Mouse (Mus musculus) cerebellum, adult 2 months (tissue): ENCODE results near the gene Sarnp.
A peak's percentile ranks its signal among the peaks of the same experiment; 100 is the strongest.

Experiments
- CTCF ChIP-seq: fragments of 200-500 bp; IDR thresholded peaks from 2 replicates; pipeline ENCODE4 v1.5.1; 2011; ENCODE audit warnings: low read depth, mild to moderate bottlenecking, control low read depth, low read length, moderate library complexity, borderline replicate concordance; ENCODE audit not compliant: insufficient read depth
- POLR2A ChIP-seq: fragments of 200-500 bp; IDR thresholded peaks from 2 replicates; pipeline ENCODE4 v1.6.1; 2011; ENCODE audit warnings: low read length, control low read depth, borderline replicate concordance; ENCODE audit not compliant: insufficient read depth

GRCm38 (mm10) chr10:128845516-128845915 is 28.4 kb downstream of the Sarnp start:
- TF ChIP-seq POLR2A = no peak
- peak; percentile 11; the same call in 1 of the 2 replicates for TF ChIP-seq CTCF
